Mouse (Mus musculus): ENCODE measurements around the gene Slc17a7. TPM values are rescaled to one million over a fixed set of nuclear protein-coding genes. Genes with fewer than 3 reads are reported as not detected.
"Not testable (repeated sequence)": the region's sequence is repeated elsewhere in the genome, so short reads cannot be mapped to it uniquely, and the experiment has no call there.

The Slc17a7 gene
- total RNA-seq (2022) = 1,000 to 10,000 TPM; 1,166 to 1,245 (median 1,206) TPM

DNA sequence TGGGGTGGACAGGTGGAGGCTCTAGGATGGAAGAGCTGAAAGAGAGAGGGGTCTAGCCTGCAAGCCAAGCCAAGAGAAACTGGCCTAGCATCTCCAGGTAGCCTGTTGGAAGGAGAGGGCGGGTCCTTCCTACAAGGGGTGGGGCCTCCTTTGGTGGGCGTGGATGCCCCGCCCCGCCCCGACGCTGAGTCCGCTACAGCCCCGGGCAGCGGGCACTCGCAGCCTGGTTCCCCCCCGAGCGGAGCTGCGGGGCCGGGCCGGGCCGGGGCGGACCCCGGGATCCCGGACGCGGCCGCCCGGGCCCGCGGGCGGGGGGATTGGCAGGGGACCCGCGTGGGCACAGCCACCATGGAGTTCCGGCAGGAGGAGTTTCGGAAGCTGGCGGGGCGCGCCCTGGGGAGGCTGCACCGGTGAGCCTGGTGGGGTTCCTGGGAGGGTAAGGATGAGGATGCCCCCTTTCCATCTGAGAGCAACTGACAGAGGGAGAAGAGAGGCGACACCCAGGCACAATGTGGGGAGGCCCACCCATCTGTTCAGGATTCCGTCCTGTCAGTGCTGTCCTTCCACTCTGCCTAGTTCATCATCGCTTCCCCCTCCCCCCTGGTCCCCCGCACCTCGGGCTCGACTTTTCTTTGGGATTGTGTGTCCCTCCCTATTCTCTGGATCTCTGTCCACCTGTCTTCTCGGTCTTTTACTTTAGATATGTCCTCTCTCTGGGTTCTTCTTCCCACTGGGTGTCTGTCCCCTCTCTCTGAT is at the start of gene Slc17a7:
Slc17a7 (plus strand) TSS at position 215 of the 756 bp plus-strand sequence.
- no peak for DNase-seq (ENCODE audit: low spot score in 2 of 2)

DNA sequence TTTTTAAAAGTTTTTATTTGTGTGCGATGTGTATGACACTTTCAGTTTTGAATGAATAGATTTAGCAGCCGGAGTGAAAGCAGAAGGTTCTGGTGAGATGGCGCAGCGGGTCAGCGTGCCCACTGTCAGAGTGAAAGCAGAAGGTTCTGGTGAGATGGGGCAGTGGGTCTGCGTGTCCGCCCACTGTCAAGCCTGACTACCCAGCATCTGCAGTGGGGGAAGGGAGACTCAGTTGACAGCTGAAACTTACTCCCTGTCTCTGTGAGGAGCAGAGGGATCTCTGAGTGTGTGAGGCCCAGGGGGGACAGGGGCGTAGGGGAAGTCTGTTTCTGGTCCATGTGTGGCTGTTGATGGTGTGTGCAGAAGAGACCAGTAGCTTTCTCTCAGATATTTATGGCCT is 46.2 kb upstream of the Slc17a7 start:
- no peak for DNase-seq (ENCODE audit: low spot score in 2 of 2)

DNA sequence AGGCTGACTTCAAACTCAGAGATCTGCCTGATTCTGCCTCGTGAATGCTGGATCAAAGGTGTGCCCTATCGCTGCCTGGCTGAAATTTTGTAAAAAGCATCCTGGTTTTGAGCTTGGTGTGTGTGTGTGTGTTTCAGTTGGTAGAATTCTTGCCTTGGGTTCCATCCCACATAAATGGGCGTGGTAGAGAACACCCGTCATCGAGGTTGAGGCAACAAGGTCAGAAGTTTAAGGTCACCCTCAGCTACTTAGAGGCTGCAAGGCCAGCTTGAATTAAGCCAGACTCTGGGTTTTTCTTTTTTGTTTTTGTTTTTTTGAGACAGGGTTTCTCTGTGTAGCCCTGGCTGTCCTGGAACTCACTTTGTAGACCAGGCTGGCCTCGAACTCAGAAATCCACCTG is 45.4 kb upstream of the Slc17a7 start:
- DNase-seq (ENCODE audit: low spot score in 2 of 2) = no peak

DNA sequence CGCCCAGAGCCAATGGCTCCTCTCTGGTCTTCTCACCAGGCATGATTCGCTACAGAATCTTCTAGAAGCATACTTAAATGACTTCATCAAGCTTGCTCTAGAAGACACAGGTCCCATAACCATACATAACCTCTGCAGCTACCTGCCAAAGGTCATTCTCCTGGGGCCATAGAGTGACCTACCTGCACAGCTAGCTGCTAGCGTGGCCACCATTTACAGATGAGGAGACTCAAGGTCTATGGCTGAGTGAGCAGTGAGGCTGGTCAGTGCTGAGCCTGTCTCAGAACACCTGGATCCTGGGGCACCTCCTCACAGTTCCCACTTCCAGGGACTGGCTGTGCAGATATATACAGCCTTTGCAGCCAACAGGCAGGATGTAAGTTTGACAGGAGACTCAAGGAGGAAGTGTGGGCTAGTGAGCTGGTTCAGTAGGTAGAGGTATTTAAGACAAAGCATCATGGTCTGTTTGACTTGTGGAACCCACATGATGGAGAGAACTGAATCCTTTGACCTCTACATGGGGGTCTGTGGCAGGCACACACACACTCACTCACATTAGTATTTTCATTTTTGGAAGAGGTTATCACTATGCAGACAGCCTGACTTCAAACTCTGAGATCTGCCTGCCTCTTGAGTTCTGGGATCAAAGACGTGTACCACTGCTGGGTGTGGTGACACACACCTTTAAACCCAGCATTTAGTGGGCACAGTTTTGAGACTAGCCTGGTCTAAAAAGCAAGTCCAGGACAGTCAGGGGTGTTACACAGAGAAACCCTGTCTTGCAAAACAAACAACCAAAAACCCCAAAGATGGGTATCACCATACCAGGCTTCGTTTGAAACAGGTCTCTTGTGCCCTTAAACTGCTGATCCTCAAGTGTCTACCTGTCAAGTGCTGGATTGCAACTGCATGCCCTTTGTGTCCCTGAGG is 43.7 kb upstream of the Slc17a7 start:
- no peak for DNase-seq (ENCODE audit: low spot score in 2 of 2)

DNA sequence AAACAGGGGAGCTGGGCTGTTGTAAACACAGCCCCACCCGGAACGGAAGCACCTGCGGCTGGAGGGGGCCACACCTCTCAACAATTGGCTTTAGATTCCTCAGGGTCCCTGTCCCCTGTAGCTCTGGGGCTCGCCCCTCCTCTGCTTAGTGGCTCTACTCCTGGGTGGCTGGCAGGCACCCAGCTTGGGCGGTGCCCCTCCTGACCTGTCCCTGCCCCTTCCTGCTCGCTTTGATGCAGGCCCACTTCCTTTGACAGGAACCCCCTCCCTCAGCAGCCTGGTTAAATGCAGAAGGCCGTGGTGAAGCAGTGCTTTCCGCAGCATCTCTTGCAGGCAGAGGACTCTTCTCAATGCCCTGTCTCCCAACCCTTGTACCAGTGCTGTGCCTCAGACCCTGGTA is 42.3 kb upstream of the Slc17a7 start:
- DNase-seq (ENCODE audit: low spot score in 2 of 2) = no peak

DNA sequence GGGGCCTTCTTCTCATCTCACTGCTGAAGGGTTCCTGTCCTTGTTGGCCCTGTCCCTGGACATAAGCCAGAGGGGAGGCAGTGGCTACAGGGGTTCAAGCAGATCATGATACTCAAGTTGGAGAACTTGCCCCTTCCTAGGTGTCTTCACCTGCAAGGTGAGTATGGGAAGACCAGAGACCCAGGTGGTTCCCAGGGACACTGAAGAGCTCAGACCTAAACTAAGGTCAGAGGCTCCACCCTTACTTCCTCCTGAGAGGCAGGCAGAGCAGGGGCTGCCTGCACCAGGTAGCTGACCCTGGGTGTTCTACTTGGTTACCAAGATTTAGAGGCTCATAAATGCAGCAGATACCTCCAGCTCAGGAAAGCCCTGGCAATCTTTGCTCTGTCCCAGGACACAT is 41.8 kb upstream of the Slc17a7 start:
- no peak for DNase-seq (ENCODE audit: low spot score in 2 of 2)

DNA sequence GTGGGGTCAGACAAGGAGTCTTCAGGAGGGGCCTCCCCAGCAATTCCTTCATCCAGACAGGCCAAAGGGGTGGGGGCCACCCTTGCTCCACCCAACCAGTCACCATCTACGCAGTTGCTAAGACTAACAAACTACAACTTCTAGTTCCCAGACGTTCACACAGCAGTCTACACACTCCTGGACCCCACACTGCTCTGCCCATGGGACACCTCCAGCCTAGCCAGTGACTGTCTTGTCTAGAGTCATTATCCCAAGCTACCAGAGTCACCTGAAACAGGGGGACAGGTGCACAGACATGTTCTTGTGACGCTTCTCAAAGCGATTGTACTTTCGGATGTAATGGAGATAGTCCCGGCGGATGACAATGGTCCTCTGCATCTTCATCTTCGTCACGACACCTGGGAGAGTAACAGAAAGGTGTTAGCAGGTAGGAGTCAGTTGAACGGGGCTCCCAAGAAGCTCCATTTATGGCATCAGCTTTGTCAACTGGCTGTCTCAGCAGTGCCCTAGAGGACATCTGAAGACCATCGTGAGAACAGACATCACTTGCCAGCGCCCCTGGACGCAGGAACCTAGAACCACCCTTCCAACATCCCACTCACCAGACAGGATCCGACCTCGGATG is 41.1 kb upstream of the Slc17a7 start:
- DNase-seq (ENCODE audit: low spot score in 2 of 2) = no peak

DNA sequence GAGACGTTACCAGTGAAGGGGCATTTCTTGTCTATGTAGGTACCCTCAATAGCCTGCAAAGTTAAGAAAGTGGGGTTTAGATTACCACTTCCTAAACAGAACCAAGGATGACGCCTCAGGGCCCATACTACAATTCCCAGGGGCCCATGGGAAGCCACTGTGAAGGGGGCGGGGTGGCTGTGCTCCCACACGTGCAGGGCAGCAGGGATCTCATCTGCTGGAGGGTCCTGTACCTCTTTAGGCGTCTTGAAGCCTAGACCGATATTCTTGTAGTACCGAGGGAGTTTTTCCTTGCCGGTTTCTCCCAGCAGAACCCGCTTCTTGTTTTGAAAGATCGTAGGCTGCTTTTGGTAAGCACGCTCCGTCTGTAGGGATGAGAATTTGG is 40.6 kb upstream of the Slc17a7 start:
- no peak for DNase-seq (ENCODE audit: low spot score in 2 of 2)

DNA sequence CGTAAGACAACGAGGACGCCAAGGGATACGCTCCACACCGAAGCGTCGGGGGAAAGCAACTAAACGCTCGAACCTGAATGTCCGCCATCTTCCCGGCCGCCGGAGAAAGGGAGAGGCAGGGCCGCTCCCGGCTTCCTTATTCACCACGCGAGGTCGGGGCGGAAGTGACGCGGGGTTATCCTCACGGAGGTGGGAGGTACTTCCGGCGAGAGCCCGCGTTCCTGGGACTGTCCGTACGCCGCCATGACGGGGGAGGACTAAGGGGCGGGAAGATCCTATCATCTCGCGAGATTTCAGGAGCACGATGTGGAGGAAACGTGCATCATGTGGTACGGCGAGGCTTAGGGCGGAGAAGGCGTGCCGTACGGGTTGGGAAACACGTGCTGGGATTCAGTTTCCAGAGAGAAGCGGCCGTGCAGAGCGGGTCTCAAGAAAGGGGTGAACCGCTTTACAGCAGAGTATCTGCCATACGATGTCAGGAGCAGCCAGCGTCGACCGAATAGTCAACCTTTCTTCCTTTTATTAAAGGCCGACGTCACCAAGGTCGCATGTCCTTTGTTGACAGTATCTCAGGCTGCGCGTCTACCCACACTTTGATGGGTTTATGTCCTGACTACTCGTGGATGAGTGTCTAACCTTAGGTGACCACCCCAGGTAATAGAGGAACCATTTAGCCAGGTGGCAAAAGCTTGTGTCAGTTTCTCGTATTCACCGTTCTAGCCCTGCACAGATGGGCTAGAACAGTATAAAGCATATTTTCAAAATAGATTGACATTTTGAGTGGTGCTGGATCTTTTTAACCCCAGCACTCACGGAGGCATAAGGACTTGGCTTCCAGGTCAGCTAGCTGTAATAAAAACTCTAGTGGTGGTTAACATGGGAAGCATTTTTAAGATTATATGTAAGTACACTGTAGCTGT is 39.3 kb upstream of the Slc17a7 start, which contains the start of gene Rps11:
Rps11 (minus strand) TSS at position 216 of the 920 bp plus-strand sequence.
- DNase-seq (ENCODE audit: low spot score in 2 of 2) = peak; percentile 98 to 99

DNA sequence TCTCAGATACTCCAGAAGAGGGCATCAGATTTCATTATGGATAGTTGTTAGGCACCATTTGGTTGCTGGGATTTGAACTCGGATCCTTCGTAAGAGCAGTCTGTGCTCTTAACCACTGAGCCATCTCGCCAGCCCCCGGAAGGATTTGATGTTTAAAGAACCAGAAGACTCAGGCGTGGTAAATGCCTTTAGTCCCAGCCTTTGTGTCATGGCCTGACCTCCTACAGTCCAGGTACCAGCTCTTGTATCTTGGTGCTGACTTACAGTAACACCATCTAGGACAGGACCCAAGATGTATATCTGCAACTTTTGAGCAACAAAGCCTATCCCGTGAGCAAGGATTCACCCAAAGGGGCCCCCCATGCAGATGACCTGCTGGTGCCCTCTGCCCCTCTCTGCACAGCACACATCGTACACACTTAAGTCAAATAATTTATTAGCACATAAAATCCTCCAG is 38.6 kb upstream of the Slc17a7 start:
- DNase-seq (ENCODE audit: low spot score in 2 of 2) = no peak

DNA sequence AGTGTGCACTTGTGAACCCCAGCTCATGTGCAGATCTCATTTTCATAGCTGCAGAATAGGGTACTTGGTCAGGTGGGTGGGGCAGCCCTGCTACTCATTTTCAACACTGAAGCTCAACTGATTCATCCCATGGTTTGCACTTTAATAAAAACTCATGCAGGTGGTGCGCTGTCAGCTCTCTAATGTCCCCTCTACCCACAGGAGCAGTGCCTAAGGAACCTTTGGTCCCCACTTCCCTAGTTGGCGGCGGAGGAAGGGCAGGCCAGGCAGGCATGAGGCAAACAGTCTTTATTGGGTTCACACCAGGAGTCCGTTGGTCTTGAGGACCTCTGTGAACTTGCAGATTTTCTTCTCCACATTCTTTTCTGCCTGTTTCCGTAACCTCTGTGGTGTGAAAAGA is 38.1 kb upstream of the Slc17a7 start:
- DNase-seq (ENCODE audit: low spot score in 2 of 2) = not testable (repeated sequence)

DNA sequence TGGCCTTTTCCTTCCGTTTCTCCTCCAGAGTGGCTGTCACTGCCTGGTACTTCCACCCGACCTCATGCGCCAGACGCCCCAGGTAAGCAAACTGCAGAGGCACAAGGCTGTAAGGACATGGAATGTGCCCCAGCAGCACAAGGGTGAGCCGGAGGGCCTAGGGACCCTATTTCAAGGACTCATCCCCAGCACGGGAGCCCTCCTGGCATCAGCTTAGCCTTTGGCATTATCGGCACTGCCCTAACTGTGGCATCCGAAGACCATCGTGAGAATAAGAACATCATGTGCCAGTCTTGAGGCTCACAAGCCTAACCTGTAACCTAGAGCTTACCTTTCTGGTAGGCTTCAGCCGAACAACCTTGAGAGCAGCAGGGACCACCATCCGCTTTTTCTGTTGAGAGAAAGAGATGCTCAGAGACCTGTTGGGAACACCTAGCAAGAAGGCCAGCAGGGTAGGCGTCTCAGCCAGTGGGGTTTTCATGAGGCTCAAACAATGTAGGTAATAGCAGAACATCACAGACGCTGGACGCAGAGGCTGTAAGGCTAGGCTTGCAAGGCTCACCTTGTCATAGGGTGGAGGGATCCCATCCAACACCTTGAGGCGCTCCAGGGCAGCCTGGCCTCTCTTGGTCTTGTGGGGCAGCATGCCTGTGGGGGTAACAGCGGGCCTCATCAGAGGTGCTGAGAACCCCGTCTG is 37.5 kb upstream of the Slc17a7 start:
- DNase-seq (ENCODE audit: low spot score in 2 of 2) = no peak

DNA sequence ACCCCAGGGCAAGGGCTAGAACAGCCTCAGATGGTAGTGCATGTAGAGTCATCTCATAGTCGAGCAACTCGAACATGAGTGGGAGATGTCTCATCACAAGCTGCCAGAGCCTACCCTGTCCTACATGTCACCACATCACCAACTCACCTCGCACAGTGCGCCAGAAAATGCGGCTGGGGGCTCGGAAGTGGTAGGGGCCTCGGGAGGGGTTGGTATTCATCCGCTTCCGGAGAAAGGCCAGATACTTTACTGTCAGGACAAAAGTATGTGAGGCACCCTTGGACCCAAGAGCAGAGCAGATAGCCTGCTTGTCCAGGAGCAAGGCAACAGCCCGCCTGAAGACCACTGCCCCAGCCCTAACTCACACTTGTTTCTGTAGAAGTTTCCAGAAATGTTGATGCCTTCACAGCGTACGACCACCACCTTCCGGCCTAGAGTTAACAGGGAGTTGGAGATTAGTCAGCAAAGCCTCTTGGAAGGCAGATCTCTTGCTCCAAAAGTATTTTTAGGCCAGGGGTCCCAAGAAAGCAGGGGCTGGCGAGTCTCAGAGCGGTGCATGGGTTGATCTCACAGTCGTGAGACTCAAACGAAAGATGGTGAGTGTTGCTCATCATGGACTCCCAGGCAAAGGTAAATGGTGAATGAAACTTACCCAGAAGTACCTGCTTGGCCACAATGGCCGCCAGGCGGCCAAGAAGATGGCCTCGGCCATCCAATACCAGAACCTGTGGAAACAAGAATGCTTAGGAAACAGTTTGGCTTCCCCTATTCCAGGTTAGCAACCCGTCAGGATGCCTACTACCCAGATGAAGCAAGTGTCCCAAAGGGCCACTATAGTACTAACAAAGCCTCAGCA is 36.7 kb upstream of the Slc17a7 start:
- no peak for DNase-seq (ENCODE audit: low spot score in 2 of 2)

DNA sequence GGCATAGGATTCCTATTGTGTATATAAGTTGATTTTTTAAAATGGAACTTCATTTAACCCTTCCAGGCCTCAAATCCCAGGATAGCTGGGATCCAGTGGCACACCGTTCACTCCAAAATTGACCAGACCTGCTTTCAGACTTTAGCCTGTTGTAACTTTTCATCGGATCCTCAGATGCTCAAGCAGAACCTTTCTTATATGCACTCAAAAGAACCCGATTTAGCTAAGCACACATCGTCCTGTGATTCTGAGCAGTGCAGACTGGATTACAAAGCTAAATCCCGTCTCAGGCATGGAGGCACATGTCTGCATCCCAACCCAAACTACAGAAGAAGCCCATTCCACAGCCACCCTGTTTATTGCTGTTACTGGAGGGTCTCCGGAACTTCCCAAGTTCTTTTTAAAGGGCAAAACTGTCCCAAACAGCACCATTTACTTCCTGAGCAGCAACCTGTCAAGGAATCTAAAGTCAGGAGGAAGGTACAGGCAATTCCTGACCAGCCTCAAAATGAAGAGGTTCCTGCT is 36.0 kb upstream of the Slc17a7 start:
- DNase-seq (ENCODE audit: low spot score in 2 of 2) = no peak

DNA sequence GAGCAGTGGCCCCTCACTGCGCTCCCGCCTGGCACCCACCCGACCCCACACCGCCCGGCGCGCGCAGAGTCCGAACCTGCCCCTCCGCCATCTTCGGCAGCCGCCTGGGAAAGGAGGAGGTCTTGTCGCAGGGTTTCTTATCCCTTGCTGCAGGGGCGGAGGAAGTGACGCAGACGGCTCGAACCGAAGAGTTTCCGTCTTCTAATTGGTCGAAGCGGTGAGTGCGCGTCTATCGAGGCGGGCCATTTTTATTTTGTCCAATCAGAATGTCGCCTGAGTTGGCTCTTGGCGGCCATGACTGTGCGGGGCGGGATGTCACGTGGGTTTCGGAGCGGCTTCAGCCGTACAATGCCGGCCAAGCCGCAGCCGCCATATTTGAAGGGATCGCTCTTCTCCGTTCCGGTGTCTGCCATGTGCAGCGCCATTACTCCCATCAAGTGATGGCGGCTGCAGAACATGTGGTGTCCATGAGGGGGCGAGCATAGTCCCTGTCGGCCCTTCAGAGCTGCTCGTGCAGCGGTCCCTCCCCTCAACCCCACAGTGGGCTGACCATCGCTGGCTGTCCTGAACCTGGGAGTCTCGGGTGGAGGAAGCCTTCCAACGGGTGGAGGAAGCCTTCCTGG is 35.0 kb upstream of the Slc17a7 start, which contains the start of gene Rpl13a:
Rpl13a (minus strand) TSS at position 138 of the 623 bp plus-strand sequence.
- DNase-seq (ENCODE audit: low spot score in 2 of 2) = peak; percentile 100

DNA sequence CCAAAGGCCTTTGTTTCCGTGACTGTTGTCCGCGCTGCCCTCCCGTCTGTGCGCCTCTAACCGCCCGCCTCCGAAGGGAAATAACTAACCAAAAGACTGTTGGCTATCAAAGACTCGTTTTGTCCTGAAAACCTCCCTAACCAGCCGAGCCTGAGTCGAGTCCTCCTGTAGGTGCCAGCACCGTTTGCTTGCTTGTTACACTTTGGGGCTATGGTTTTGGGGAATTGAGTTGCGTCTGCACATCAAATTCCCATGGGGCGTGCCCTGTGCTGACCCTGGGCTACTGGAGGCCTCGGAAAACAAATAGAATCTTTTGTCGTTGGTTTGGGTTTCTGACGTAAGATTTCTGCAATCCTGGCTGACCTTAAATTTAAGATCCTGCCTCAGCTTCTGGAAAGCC is 34.4 kb upstream of the Slc17a7 start:
- no peak for DNase-seq (ENCODE audit: low spot score in 2 of 2)

DNA sequence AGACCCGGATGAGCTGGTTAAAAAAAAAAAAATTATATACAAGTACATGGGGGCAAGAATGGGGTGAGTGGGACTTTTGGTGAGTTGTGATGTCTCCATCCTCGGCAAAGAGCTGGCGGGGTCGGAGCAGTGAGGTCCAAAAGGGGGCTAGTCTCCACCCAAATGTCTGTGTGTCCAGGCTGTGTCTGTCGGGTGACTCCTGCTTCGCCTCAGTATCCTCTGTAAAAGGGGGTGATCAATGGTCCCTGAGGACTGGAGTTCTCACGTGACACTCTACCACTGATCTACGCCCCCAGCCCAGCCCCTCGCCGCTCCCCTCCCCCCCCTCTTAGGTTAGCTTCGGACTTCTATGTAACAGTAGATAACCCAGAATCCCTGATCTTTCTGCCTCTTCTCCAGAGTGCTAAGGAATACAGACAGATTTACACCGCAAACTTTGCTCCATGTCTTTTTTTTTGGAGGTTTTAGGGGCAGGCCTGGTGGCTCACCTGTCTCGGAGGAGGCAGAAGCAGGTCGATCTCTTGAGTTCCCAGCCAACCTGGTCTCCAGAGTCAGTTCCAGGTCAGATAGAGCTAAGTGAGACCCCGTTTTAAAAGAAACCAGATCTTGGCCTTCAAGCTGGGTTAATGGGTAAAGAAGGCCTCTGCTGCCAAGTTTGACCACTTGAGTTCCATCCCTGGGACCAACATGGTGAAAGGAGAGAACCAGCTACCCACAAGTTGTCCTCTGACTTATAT is 33.8 kb upstream of the Slc17a7 start:
- DNase-seq (ENCODE audit: low spot score in 2 of 2) = no peak

DNA sequence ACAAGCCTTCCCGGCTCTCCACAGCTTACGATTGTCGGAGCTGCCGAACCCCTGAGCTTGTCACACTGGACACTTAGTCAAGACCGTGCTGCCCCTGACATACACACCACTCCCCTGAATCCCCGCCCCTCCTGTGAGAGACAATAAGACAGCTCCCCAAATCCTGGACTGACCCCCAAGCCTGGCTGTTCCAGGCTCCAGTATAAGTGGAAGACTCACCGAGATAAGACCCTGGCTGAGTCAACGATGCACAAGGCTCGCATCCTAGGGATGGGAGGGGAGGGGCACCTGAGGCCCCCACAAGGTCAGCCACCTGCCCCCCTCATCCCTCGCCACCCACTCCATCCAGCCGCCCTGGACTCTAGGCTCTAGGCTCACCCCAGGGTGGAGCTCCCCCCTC is 31.9 kb upstream of the Slc17a7 start:
- DNase-seq (ENCODE audit: low spot score in 2 of 2) = no peak
